ENCODE assay signal across 7 mouse cellular contexts in genomic region chr8:105964506-105965265, GRCm38 (mm10). TPM values are rescaled to one million over a fixed set of nuclear protein-coding genes. Genes with fewer than 3 reads are reported as not detected.
DNase-seq lines count a peak whose midpoint lies in the region; ATAC-seq and TF ChIP-seq lines count a peak whose summit lies in the region.

No protein-coding gene starts in this region.

- H3K9me3 ChIP-seq in ES-E14 (ENCODE audit: control insufficient read depth, insufficient read depth, low read depth, low read length), result no peaks in the 10 kb centered on the region
- no peaks in the 10 kb centered on the region for H3K9me3 ChIP-seq in heart, embryonic 13.5 days
- no peaks in the 10 kb centered on the region for H3K9me3 ChIP-seq in liver, embryonic 14.5 days (ENCODE audit: control insufficient read depth, low read length)

- H3K27ac ChIP-seq in ES-E14 (ENCODE audit: insufficient read depth, low read depth, low read length, poor library complexity, severe bottlenecking), result no peak overlapping the region
- H3K27ac ChIP-seq in heart, embryonic 13.5 days (replicated peaks), result peak overlapping the region; percentile 95
- H3K27ac ChIP-seq in liver, embryonic 14.5 days, result no peak overlapping the region

- peaks cover 7% of the 10 kb centered on the region; the same call in 1 of the 2 replicates for H3K36me3 ChIP-seq in ES-E14 (ENCODE audit: control insufficient read depth, insufficient read depth, low read length, poor library complexity, severe bottlenecking)
- peaks cover 17% of the 10 kb centered on the region for H3K36me3 ChIP-seq in heart, embryonic 13.5 days
- no peaks in the 10 kb centered on the region; the same call in 1 of the 2 replicates for H3K36me3 ChIP-seq in liver, embryonic 14.5 days (replicated peaks; ENCODE audit: control insufficient read depth, insufficient read depth, low read depth)

- peak overlapping the region; percentile 94 for H3K9ac ChIP-seq in ES-E14 (ENCODE audit: insufficient read depth, low read depth, low read length, poor library complexity, severe bottlenecking)
- H3K9ac ChIP-seq in heart, embryonic 13.5 days, result peak overlapping the region; percentile 97
- peak overlapping the region; percentile 84 for H3K9ac ChIP-seq in liver, embryonic 14.5 days (replicated peaks)

- TF ChIP-seq CTCF in liver, embryonic 14.5 days (IDR thresholded peaks at IDR 0.05; ENCODE audit: low read depth), result no peak

- ATAC-seq in heart, embryonic 13.5 days (ENCODE audit: extremely low read depth, insufficient number of reproducible peaks, low FRiP score, low TSS enrichment), result no peak
- no peak for ATAC-seq in liver, embryonic 14.5 days (ENCODE audit: insufficient read depth)

- no peak for TF ChIP-seq EP300 in liver, embryonic 14.5 days (IDR thresholded peaks at IDR 0.05; ENCODE audit: low read depth)

- DNase-seq in 3T3-L1 (ENCODE audit: low read depth, low spot score), result peak; percentile 46
- no peak for DNase-seq in ES-E14 (ENCODE audit: low read depth, low spot score)
- DNase-seq in liver, embryonic 14.5 days (ENCODE audit: low read depth in 3 of 3, low spot score in 3 of 3), result no peak
- DNase-seq in MN1 (ENCODE audit: low spot score), result no peak
- DNase-seq in urinary bladder, postnatal 10 days (ENCODE audit: low spot score), result no peak
- DNase-seq in thymus, postnatal 0 days (ENCODE audit: low spot score), result no peak

- H3K27me3 ChIP-seq in heart, embryonic 13.5 days (replicated peaks), result no peaks in the 10 kb centered on the region
- H3K27me3 ChIP-seq in liver, embryonic 14.5 days (ENCODE audit: control insufficient read depth, insufficient read depth, low read length), result no peaks in the 10 kb centered on the region

- 42% methylated on average over 12 of the region's 12 CpGs for WGBS in heart, embryonic 13.5 days
- 50% methylated on average over 12 of the region's 12 CpGs for WGBS in liver, embryonic 14.5 days (ENCODE audit: insufficient replicate concordance)

- peak overlapping the region; percentile 77 for H3K4me2 ChIP-seq in heart, embryonic 13.5 days
- peak overlapping the region; percentile 89 for H3K4me2 ChIP-seq in liver, embryonic 14.5 days (ENCODE audit: low read depth)

- H3K4me1 ChIP-seq in ES-E14 (ENCODE audit: control insufficient read depth in 2 of 2, insufficient read depth in 2 of 2, low read length in 2 of 2, poor library complexity in 1 of 2), result peaks cover 16 to 36% of the 10 kb centered on the region in 2 experiments; a peak in 3 of 4 replicates
- peaks cover 69% of the 10 kb centered on the region for H3K4me1 ChIP-seq in heart, embryonic 13.5 days
- H3K4me1 ChIP-seq in liver, embryonic 14.5 days (replicated peaks; ENCODE audit: control insufficient read depth in 2 of 2, insufficient read depth in 2 of 2, low read length in 1 of 2), result peaks cover 19 to 43% of the 10 kb centered on the region in 2 experiments

- H3K4me3 ChIP-seq in ES-E14 (ENCODE audit: insufficient read depth in 1 of 2, low read depth in 1 of 2, low read length in 2 of 2, poor library complexity in 1 of 2, severe bottlenecking in 1 of 2), result peak overlapping the region; percentile 95 to 97
- peak overlapping the region; percentile 90 for H3K4me3 ChIP-seq in heart, embryonic 13.5 days
- H3K4me3 ChIP-seq in liver, embryonic 14.5 days (ENCODE audit: insufficient read depth in 1 of 2, low read depth in 2 of 2, low read length in 2 of 2), result peak overlapping the region; percentile 59 to 69

- in situ Hi-C loops in ES-E14 (cut with MboI; ENCODE audit: low sequenced_read_pairs in 2 of 2, unreplicated experiment in 2 of 2), result no loop called here

TF ChIP-seq in ES-E14, 5 proteins besides CTCF, POLR2A, EP300 and RAD21:
- no peak for TF ChIP-seq ZC3H11A (IDR thresholded peaks at IDR 0.05; ENCODE audit: borderline replicate concordance, low read depth, low read length)
- TF ChIP-seq CHD2 (IDR thresholded peaks at IDR 0.05; ENCODE audit: low read depth, low read length), result no peak
- no peak for TF ChIP-seq HCFC1 (IDR thresholded peaks at IDR 0.05; ENCODE audit: borderline replicate concordance, insufficient read depth, low read length)
- no peak for TF ChIP-seq MAFK (IDR thresholded peaks at IDR 0.05; ENCODE audit: insufficient read depth, low read depth, low read length)
- no peak for TF ChIP-seq ZNF384 (IDR thresholded peaks at IDR 0.05; ENCODE audit: low read depth, low read length)

RNA-seq across cellular contexts. Expression of gene Slc12a4, which starts 1.2 kb away (rescaled TPM):
- 70.1 and 133 TPM in 2 replicates for total RNA-seq in ES-E14 (2012; rRNA removed)
- polyA plus RNA-seq in heart, embryonic 13.5 days (2015; fragmentation: Nextera tagmentation; extraction: Ambion mirVana), result 37.7 and 39.4 TPM in 2 replicates
- polyA plus RNA-seq in liver, embryonic 14.5 days (2012; rRNA removed), result 8.3 and 11.1 TPM in 2 replicates
- polyA plus RNA-seq in liver, embryonic 14.5 days (2014; fragmentation: Nextera tagmentation; extraction: Ambion mirVana), result 6.9 and 8.9 TPM in 2 replicates
- polyA plus RNA-seq in thymus, postnatal 0 days (2015; fragmentation: Nextera tagmentation; extraction: Ambion mirVana), result 17.5 and 18.6 TPM in 2 replicates

RNA-seq across cellular contexts. Expression of gene Dpep3, which starts 14.5 kb away (rescaled TPM):
- 1.0 and 1.5 TPM in 2 replicates for total RNA-seq in ES-E14 (2012; rRNA removed)
- not detected in 2 replicates for polyA plus RNA-seq in heart, embryonic 13.5 days (2015; fragmentation: Nextera tagmentation; extraction: Ambion mirVana)
- polyA plus RNA-seq in liver, embryonic 14.5 days (2012; rRNA removed), result not detected in 2 replicates
- polyA plus RNA-seq in liver, embryonic 14.5 days (2014; fragmentation: Nextera tagmentation; extraction: Ambion mirVana), result not detected in 2 replicates
- polyA plus RNA-seq in thymus, postnatal 0 days (2015; fragmentation: Nextera tagmentation; extraction: Ambion mirVana), result not detected in 2 replicates

RNA-seq across cellular contexts. Expression of gene Lcat, which starts 21.5 kb away (rescaled TPM):
- 2.4 and 3.6 TPM in 2 replicates for total RNA-seq in ES-E14 (2012; rRNA removed)
- 1.5 and 3.0 TPM in 2 replicates for polyA plus RNA-seq in heart, embryonic 13.5 days (2015; fragmentation: Nextera tagmentation; extraction: Ambion mirVana)
- polyA plus RNA-seq in liver, embryonic 14.5 days (2012; rRNA removed), result 40.2 and 41.2 TPM in 2 replicates
- polyA plus RNA-seq in liver, embryonic 14.5 days (2014; fragmentation: Nextera tagmentation; extraction: Ambion mirVana), result 47.0 and 50.7 TPM in 2 replicates
- polyA plus RNA-seq in thymus, postnatal 0 days (2015; fragmentation: Nextera tagmentation; extraction: Ambion mirVana), result 0.40 and 0.62 TPM in 2 replicates

RNA-seq across cellular contexts. Expression of gene Psmb10, which starts 26.4 kb away (rescaled TPM):
- total RNA-seq in ES-E14 (2012; rRNA removed), result 70.9 and 81.5 TPM in 2 replicates
- polyA plus RNA-seq in heart, embryonic 13.5 days (2015; fragmentation: Nextera tagmentation; extraction: Ambion mirVana), result 51.9 and 61.3 TPM in 2 replicates
- 49.8 and 51.8 TPM in 2 replicates for polyA plus RNA-seq in liver, embryonic 14.5 days (2012; rRNA removed)
- 61.5 and 68.5 TPM in 2 replicates for polyA plus RNA-seq in liver, embryonic 14.5 days (2014; fragmentation: Nextera tagmentation; extraction: Ambion mirVana)
- 385 and 398 TPM in 2 replicates for polyA plus RNA-seq in thymus, postnatal 0 days (2015; fragmentation: Nextera tagmentation; extraction: Ambion mirVana)

RNA-seq across cellular contexts. Expression of gene Dus2, which starts 26.5 kb away (rescaled TPM):
- total RNA-seq in ES-E14 (2012; rRNA removed), result 16.8 and 17.4 TPM in 2 replicates
- polyA plus RNA-seq in heart, embryonic 13.5 days (2015; fragmentation: Nextera tagmentation; extraction: Ambion mirVana), result 16.4 and 16.7 TPM in 2 replicates
- 6.8 and 8.7 TPM in 2 replicates for polyA plus RNA-seq in liver, embryonic 14.5 days (2012; rRNA removed)
- polyA plus RNA-seq in liver, embryonic 14.5 days (2014; fragmentation: Nextera tagmentation; extraction: Ambion mirVana), result 9.8 and 10.5 TPM in 2 replicates
- polyA plus RNA-seq in thymus, postnatal 0 days (2015; fragmentation: Nextera tagmentation; extraction: Ambion mirVana), result 25.6 TPM in 2 replicates

Comparison
In these comparisons a context has a peak if more than half of its experiments do, and no peak if none do; other contexts are left out.
1. RNA of gene Lcat, which starts 21.5 kb away (polyA plus RNA-seq): 40.2 to 50.7 TPM in liver, embryonic 14.5 days; 1.5 to 3.0 TPM in heart, embryonic 13.5 days and 0.40 to 0.62 TPM in thymus, postnatal 0 days; every median in the first group is over 10 times any median in the second.
2. Peak in every context shown above with its lines, with median percentiles within 50 percentile points of each other: H3K4me3 ChIP-seq and H3K9ac ChIP-seq.